Mouse (Mus musculus) lung, postnatal 14 days (tissue): ENCODE measurements at regions not wholly inside any gene's neighbourhood (a gene's known extent, or its start where the extent isn't known, plus 50 kb on each side); places are given as distances from the start of the nearest gene placed in this dataset.

ENCODE experiments used
- DNase-seq: peaks from one replicate; pipeline ENCODE4 v3.0.0; 2021

- no peak for DNase-seq
Measured at GRCm38 (mm10) chr10:28010756-28011155, 63.9 kb upstream of the Ptprk start.

GRCm38 (mm10) chr10:28012135-28012534, 62.5 kb upstream of the Ptprk start:
- no peak for DNase-seq

- no peak for DNase-seq
Measured at GRCm38 (mm10) chr10:28013401-28013800, 61.2 kb upstream of the Ptprk start.

- no peak for DNase-seq
Measured at GRCm38 (mm10) chr10:28014306-28014825, 60.3 kb upstream of the Ptprk start.
